Mouse (Mus musculus): ENCODE data around the gene Prrt1. TPM values are rescaled to one million over a fixed set of nuclear protein-coding genes. Genes with fewer than 3 reads are reported as not detected.

Prrt1 gene
- total RNA-seq, 2 experiments from 2014 or later, result 0.52 to 0.91 TPM

GRCm38 (mm10) chr17:34599891-34600290, 29.4 kb upstream of the Prrt1 start:
- DNase-seq, result no peak

- no peak for DNase-seq
These were observed 27.5 kb upstream of the Prrt1 start for GRCm38 (mm10) chr17:34601796-34602195.

- peak; percentile 100 for DNase-seq
These were observed 25.8 kb upstream of the Prrt1 start, which contains the start of gene Rnf5 for GRCm38 (mm10) chr17:34603375-34604060. TSS of gene Rnf5 (minus strand) at chr17:34603690.

- DNase-seq, result peak; percentile 99
These were observed 25.2 kb upstream of the Prrt1 start, which contains the start of gene Agpat1 for GRCm38 (mm10) chr17:34604061-34604508. TSS of gene Agpat1 (plus strand) at chr17:34604262.

- no peak for DNase-seq
These were observed 24.7 kb upstream of the Prrt1 start for GRCm38 (mm10) chr17:34604511-34605237.

GRCm38 (mm10) chr17:34605609-34606008, 23.7 kb upstream of the Prrt1 start:
- DNase-seq, result peak; percentile 98

GRCm38 (mm10) chr17:34606186-34607039, 22.9 kb upstream of the Prrt1 start:
- DNase-seq, result peak; percentile 42

GRCm38 (mm10) chr17:34607997-34608396, 21.3 kb upstream of the Prrt1 start:
- DNase-seq, result no peak

GRCm38 (mm10) chr17:34611050-34611449, 18.3 kb upstream of the Prrt1 start:
- no peak for DNase-seq

- DNase-seq, result no peak
These were observed 16.2 kb upstream of the Prrt1 start for GRCm38 (mm10) chr17:34613054-34613645.

GRCm38 (mm10) chr17:34613830-34614229, 15.5 kb upstream of the Prrt1 start:
- DNase-seq, result no peak

GRCm38 (mm10) chr17:34615871-34616270, 13.5 kb upstream of the Prrt1 start, which contains the start of gene Egfl8:
TSS of gene Egfl8 (minus strand) at chr17:34615971.
- no peak for DNase-seq

GRCm38 (mm10) chr17:34618999-34619398, 10.3 kb upstream of the Prrt1 start:
- DNase-seq, result peak; percentile 74

- DNase-seq, result no peak
These were observed 8.3 kb upstream of the Prrt1 start for GRCm38 (mm10) chr17:34621006-34621405.

GRCm38 (mm10) chr17:34623161-34623560, 6.2 kb upstream of the Prrt1 start:
- DNase-seq, result no peak

GRCm38 (mm10) chr17:34624981-34625380, 4.4 kb upstream of the Prrt1 start:
- DNase-seq, result no peak

GRCm38 (mm10) chr17:34626062-34626772, 3.1 kb upstream of the Prrt1 start:
- DNase-seq, result no peak

- DNase-seq, result peak; percentile 47
These were observed 2.6 kb upstream of the Prrt1 start for GRCm38 (mm10) chr17:34626773-34627092.

GRCm38 (mm10) chr17:34627093-34627942, 2.0 kb upstream of the Prrt1 start:
- peak; percentile 90 for DNase-seq

GRCm38 (mm10) chr17:34627943-34628643, 1.2 kb upstream of the Prrt1 start, which contains the start of gene Ppt2:
TSS of gene Ppt2 (minus strand) at chr17:34628510.
- DNase-seq, result peak; percentile 62
